Mouse (Mus musculus) intestine, postnatal 0 days (tissue): ENCODE measurements around the gene Mnt. TPM values are rescaled to one million over a fixed set of nuclear protein-coding genes. Genes with fewer than 3 reads are reported as not detected.

Source experiments
- ATAC-seq: fragments of 200-750 bp; cut with Nextera tagmentation; 2 replicates; pipeline ENCODE4 v1.8.0; 2017; ENCODE audit warnings: mild to moderate bottlenecking, moderate TSS enrichment, moderate library complexity
- H3K27ac ChIP-seq: fragments of 300-500 bp; sonication (generic); 2 replicates; pipeline ENCODE4 v1.5.1; 2014; ENCODE audit warnings: mild to moderate bottlenecking, low read depth, low read length, moderate library complexity
- H3K27me3 ChIP-seq: fragments of 300-500 bp; sonication (generic); replicated peaks from 2 replicates; pipeline ENCODE4 v1.6.1; 2014; ENCODE audit warnings: low read length, mixed read lengths; ENCODE audit not compliant: control insufficient read depth, insufficient read depth
- H3K36me3 ChIP-seq: fragments of 300-500 bp; sonication (generic); 2 replicates; pipeline ENCODE4 v1.6.1; 2014; ENCODE audit warnings: mild to moderate bottlenecking, moderate library complexity; ENCODE audit not compliant: control insufficient read depth, insufficient read depth
- H3K4me1 ChIP-seq: fragments of 300-500 bp; sonication (generic); replicated peaks from 2 replicates; pipeline ENCODE4 v1.6.1; 2014; ENCODE audit warnings: antibody characterized with exemption, low read length, mixed read lengths; ENCODE audit not compliant: control insufficient read depth, insufficient read depth
- H3K4me2 ChIP-seq: fragments of 300-500 bp; sonication (generic); replicated peaks from 2 replicates; pipeline ENCODE4 v1.6.1; 2014; ENCODE audit warnings: low read depth, mild to moderate bottlenecking, moderate library complexity
- H3K4me3 ChIP-seq: fragments of 300-500 bp; sonication (generic); 2 replicates; pipeline ENCODE4 v1.5.1; 2014; ENCODE audit warnings: low read depth, low read length
- H3K9ac ChIP-seq: fragments of 300-500 bp; sonication (generic); 2 replicates; pipeline ENCODE4 v1.6.1; 2014; ENCODE audit warnings: mild to moderate bottlenecking, low read depth, low read length
- H3K9me3 ChIP-seq: fragments of 300-500 bp; sonication (generic); 2 replicates; pipeline ENCODE4 v1.6.1; 2016; ENCODE audit warnings: mixed run types; ENCODE audit not compliant: control insufficient read depth
- CTCF ChIP-seq: sonication (generic); IDR thresholded peaks from 2 replicates; pipeline ENCODE4 v1.5.1; 2016; ENCODE audit warnings: low read depth, mild to moderate bottlenecking, control low read depth, antibody characterized with exemption, moderate library complexity
- WGBS: fragments of 180-500 bp; shearing (Covaris S2); extraction: QIAGEN DNeasy Blood & Tissue Kit; methylation state at CpG from one replicate; pipeline ENCODE4 v1.1.7; 2014; 5-methylcytosine and 5-hydroxymethylcytosine counted together
- microRNA-seq: library from miRNA; unstranded; fragments of <30 nt; microRNA quantifications from one replicate; pipeline ENCODE4, GENCODE M21; 2016
- polyA plus RNA-seq: library from polyadenylated mRNA; unstranded; fragments of >200 nt; fragmentation: Nextera tagmentation; extraction: Ambion mirVana; gene quantifications from 2 replicates; pipeline ENCODE4 v1.2.1, GENCODE M21; 2015

Gene Mnt
- polyA plus RNA-seq, 1 experiment from 2014 or later = 5.3 TPM

DNA sequence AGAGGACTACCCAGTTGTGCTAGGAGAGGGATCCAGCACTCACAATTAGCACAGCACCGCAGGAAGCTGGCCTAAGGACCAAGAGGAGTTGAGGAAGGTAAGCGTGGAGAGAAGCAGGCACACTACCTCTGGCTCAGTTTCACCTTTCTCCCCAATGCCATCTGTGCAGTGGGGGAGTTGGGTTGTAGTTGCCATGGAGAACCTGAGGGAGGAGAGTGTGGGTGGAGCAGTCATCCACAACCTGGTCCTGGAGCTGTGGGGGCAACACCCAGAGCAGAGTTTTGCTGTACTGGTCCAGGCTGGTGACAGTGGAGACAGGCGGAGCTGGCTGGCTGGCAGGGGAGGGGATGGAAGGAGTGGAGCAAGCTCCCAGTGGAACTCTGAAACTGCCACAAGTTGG is 43.9 kb downstream of the Mnt start:
- TF ChIP-seq CTCF = no peak
- no peak for ATAC-seq
- H3K27me3 ChIP-seq = no peaks in the 10 kb centered on the region
- H3K36me3 ChIP-seq = no peaks in the 10 kb centered on the region
- no peak overlapping the region for H3K9ac ChIP-seq
- WGBS = 73% methylated on average over 3 of the region's 3 CpGs
- H3K4me1 ChIP-seq = no peaks in the 10 kb centered on the region
- H3K4me3 ChIP-seq = no peak overlapping the region
- H3K27ac ChIP-seq = no peak overlapping the region
- H3K4me2 ChIP-seq = no peak overlapping the region
- no peaks in the 10 kb centered on the region for H3K9me3 ChIP-seq

DNA sequence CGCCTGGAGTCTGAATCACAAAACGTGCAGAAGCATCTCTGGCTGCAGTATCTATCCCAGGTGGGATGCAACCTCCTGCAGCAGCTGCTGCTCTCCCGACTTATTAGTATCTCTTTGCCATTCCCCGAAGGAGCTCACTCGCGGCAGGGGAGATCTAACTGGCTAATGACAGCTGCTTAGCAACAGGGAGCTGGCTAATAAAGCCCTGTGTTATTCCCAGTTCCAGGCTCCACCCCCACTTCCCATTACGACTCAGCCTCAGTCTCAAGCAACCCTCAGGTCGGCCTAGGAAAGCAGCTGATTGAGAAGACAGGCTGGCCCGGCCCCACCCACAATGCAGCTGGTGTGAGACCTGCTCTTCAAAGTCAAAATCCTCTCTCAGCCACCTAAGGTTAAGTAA is 46.1 kb downstream of the Mnt start:
- Histone ChIP-seq H3K4me2 (peak overlapping the region; percentile 51), H3K27me3 (no peaks in the 10 kb centered on the region), H3K27ac (no peak overlapping the region), H3K36me3 (no peaks in the 10 kb centered on the region), H3K4me3 (no peak overlapping the region), H3K4me1 (no peaks in the 10 kb centered on the region), H3K9ac (no peak overlapping the region), H3K9me3 (no peaks in the 10 kb centered on the region)
- WGBS = 5% methylated on average over 9 of the region's 9 CpGs
- TF ChIP-seq CTCF = no peak
- peak; percentile 73 for ATAC-seq

DNA sequence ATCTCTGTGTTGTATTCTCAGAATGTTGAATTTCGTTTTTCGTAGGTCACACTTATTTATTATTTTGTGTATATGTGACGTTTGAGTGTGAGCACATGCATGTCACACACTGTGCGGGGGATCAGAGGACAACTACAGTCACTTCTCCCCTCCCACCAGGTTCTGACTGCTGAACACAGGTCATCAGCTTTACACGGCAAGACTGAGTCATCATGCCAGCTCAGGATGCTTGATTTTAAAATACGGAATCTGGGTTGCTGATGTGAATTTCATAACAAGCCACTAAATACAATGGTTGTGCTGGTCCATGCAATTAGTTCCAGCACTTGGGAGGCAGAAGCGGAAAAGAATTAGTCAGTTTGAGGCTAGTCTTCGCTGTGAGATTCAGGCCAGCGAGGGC is 50.3 kb downstream of the Mnt start:
- H3K9ac ChIP-seq = no peak overlapping the region

DNA sequence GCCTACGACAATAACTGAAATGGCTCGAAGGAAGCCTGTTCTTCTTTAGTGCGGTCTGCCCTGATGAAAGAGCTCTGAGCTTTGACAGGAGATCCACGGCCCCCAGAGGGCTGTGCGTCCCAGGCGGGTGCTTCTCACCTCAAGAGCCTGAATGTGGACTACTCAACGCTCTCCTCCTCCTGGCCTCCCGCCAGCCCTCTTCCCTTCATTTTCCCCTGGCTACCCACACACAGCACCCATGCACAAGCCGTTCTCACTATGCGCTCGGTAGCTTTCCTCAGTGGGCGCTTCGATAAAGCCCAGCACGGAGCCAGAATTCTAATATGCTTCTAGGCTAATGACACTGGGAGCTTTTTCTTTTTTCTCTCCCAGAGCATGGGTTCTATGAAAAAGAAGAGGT is 51.3 kb downstream of the Mnt start:
- H3K36me3 ChIP-seq = no peaks in the 10 kb centered on the region
- ATAC-seq = no peak
- no peak for TF ChIP-seq CTCF
- H3K9ac ChIP-seq = no peak overlapping the region
- no peak overlapping the region for H3K4me3 ChIP-seq
- no peaks in the 10 kb centered on the region for H3K4me1 ChIP-seq
- 71% methylated on average over 14 of the region's 14 CpGs for WGBS
- H3K27me3 ChIP-seq = no peaks in the 10 kb centered on the region
- no peak overlapping the region for H3K4me2 ChIP-seq
- no peak overlapping the region for H3K27ac ChIP-seq
- no peaks in the 10 kb centered on the region for H3K9me3 ChIP-seq

More for the DNA sequence above, 50.3 kb downstream of the Mnt start:
- H3K36me3 ChIP-seq = no peaks in the 10 kb centered on the region
- H3K27me3 ChIP-seq = no peaks in the 10 kb centered on the region
- 86% methylated on average over 9 of the region's 9 CpGs for whole genome bisulfite sequencing
- H3K9me3 ChIP-seq = no peaks in the 10 kb centered on the region
- H3K4me3 ChIP-seq = no peak overlapping the region
- H3K27ac ChIP-seq = no peak overlapping the region
- ATAC-seq = no peak
- no peak for TF ChIP-seq CTCF
- no peaks in the 10 kb centered on the region for H3K4me1 ChIP-seq
- H3K4me2 ChIP-seq = no peak overlapping the region

DNA sequence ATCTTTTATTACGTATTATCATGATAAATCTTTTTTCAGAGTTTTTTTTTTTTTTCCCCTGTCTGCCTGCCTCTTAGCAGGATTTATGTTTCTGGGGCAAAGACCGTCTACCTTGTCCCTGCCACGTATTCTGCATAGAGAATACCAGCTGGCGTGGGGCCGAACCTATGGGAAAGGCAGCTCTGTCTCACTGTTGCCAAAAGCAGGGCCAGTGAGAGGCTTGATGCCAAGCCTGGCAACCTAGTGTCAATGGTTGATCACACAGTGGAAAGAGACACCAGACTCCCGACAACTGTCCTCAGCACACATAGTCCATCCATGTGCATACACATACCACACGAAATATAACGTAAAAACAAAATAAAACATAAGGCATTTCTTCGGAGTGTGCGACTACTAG is 52.4 kb downstream of the Mnt start:
- 89% methylated on average over 10 of the region's 10 CpGs for WGBS
- H3K36me3 ChIP-seq = no peaks in the 10 kb centered on the region
- TF ChIP-seq CTCF = no peak

DNA sequence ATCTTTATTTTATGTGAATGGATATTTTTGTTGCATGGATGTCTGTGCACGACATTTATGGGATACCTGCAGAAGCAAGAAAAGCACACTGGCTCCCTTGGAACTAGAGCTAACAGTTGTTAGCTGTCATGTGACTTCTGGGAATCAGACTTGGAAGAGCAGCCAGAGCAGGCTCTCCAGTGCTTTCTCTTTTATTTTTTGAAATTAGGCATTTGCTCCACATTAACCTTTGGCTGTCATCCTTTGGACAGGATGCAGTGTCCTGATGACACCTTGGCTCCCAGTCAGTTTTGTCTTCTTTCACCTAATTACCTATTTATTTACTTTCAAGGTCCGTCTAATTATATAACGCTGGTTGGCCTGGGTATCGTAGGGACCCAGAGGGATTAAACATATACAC is 63.9 kb downstream of the Mnt start:
- Histone ChIP-seq H3K9me3 (no peaks in the 10 kb centered on the region), H3K27me3 (no peaks in the 10 kb centered on the region), H3K36me3 (no peaks in the 10 kb centered on the region), H3K27ac (no peak overlapping the region), H3K4me2 (no peak overlapping the region), H3K4me1 (no peaks in the 10 kb centered on the region), H3K9ac (no peak overlapping the region), H3K4me3 (no peak overlapping the region)
- ATAC-seq = no peak
- WGBS = 72% methylated on average over 4 of the region's 4 CpGs
- no peak for TF ChIP-seq CTCF

More for the DNA sequence above, 52.4 kb downstream of the Mnt start:
- ATAC-seq = no peak
- H3K4me1 ChIP-seq = no peaks in the 10 kb centered on the region
- H3K9ac ChIP-seq = no peak overlapping the region
- H3K27me3 ChIP-seq = no peaks in the 10 kb centered on the region
- H3K27ac ChIP-seq = no peak overlapping the region
- no peak overlapping the region for H3K4me3 ChIP-seq
- no peak overlapping the region for H3K4me2 ChIP-seq
- no peaks in the 10 kb centered on the region for H3K9me3 ChIP-seq

Small RNA genes lying within 50 kb of the gene (microRNA-seq; reads per million reads assigned to microRNA genes)
- not detected for gene Mir6926

Other genes starting within 250 kb of the Mnt start
- gene Rap1gap2, start 220.0 kb upstream of the Mnt start, polyA plus RNA-seq = 7.9 and 9.2 TPM in 2 replicates
- gene Ccdc92b, start 211.3 kb upstream of the Mnt start, polyA plus RNA-seq = 0.25 and 0.35 TPM in 2 replicates
- 21.4 and 23.1 TPM in 2 replicates for gene Cluh, start 181.4 kb upstream of the Mnt start, polyA plus RNA-seq
- gene Pafah1b1, start 106.2 kb upstream of the Mnt start, polyA plus RNA-seq = 62.1 and 68.6 TPM in 2 replicates
- 9.6 and 11.1 TPM in 2 replicates for gene Mettl16, start 60.1 kb upstream of the Mnt start, polyA plus RNA-seq
- gene Sgsm2, start 66.1 kb downstream of the Mnt start, polyA plus RNA-seq = 2.3 and 2.4 TPM in 2 replicates
- 16.8 and 17.5 TPM in 2 replicates for gene Tsr1, start 67.2 kb downstream of the Mnt start, polyA plus RNA-seq
- 6.5 and 7.3 TPM in 2 replicates for gene Smg6, start 94.9 kb downstream of the Mnt start, polyA plus RNA-seq
- 20.3 and 22.4 TPM in 2 replicates for gene Srr, start 95.0 kb downstream of the Mnt start, polyA plus RNA-seq